Mouse (Mus musculus) liver, postnatal 0 days (tissue): Measurements from ENCODE around the gene Pcnx2.

ENCODE experiments used
- CTCF ChIP-seq: sonication (generic); IDR thresholded peaks from 2 replicates; pipeline ENCODE4 v1.5.1; 2016; ENCODE audit warnings: antibody characterized with exemption, low read depth
- EP300 ChIP-seq: IDR thresholded peaks from 2 replicates; pipeline ENCODE4 v1.6.1; 2016; ENCODE audit warnings: antibody characterized with exemption, low read depth, mild to moderate bottlenecking

DNA sequence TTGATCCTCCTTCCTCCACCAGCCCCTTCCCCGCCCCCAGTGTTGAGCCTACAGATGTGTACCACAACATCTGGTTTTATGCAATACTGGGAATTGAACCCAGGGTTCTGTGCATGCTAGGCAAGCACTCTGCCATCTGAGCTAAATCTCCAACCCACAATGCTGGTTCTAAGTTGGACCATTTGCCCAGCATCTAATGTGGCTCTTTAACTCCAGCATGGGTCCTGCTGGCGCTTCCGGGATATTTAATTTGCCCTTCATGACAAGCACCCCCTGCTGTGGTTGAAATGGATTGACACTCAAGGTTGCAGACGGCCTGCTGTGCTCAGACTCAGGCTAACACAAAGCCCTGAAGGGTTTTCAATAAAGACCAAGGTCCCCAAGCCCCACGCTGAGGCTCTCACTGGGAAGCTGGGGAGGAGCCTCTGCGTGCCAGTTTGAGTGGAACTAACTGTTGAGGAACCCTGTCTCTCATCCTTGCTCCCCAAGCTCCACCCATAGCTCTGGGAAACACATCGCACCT, 124.8 kb downstream of the Pcnx2 start:
- no peak for TF ChIP-seq CTCF
- TF ChIP-seq EP300: no peak
